Mouse (Mus musculus): ENCODE data around the gene Sln. TPM values are rescaled to one million over a fixed set of nuclear protein-coding genes. Genes with fewer than 3 reads are reported as not detected.

The Sln gene
- 0.14 and 0.20 TPM in 2 replicates for polyA plus RNA-seq (2015; fragmentation: Nextera tagmentation; extraction: Ambion mirVana)

- no peak within 1 kb of the TSS for H3K4me2 ChIP-seq
- H3K27ac ChIP-seq (replicated peaks): no peak within 1 kb of the TSS
- H3K4me3 ChIP-seq: no peak within 1 kb of the TSS
- H3K9ac ChIP-seq: no peak within 1 kb of the TSS
- no peaks in the 10 kb centered on the region for H3K4me1 ChIP-seq (replicated peaks)
- no peaks in the 10 kb centered on the region for H3K36me3 ChIP-seq
- 88% methylated on average over 4 of the region's 4 CpGs for WGBS
- no peaks in the 10 kb centered on the region for H3K27me3 ChIP-seq
- H3K9me3 ChIP-seq: no peaks in the 10 kb centered on the region
- ATAC-seq (ENCODE audit: low FRiP score, low read depth): no peak
These were observed at the start of gene Sln for GRCm38 (mm10) chr9:53849864-53850263. Sln (plus strand) TSS chr9:53850164.

- 93% methylated on average over 7 of the region's 7 CpGs for WGBS
- no peaks in the 10 kb centered on the region for H3K9me3 ChIP-seq
- H3K9ac ChIP-seq: no peak overlapping the region
- no peaks in the 10 kb centered on the region for H3K36me3 ChIP-seq
- no peaks in the 10 kb centered on the region for H3K27me3 ChIP-seq
- H3K4me1 ChIP-seq (replicated peaks): no peaks in the 10 kb centered on the region
- no peak overlapping the region for H3K4me2 ChIP-seq
- H3K4me3 ChIP-seq: no peak overlapping the region
- no peak overlapping the region for H3K27ac ChIP-seq (replicated peaks)
- no peak for ATAC-seq (ENCODE audit: low FRiP score, low read depth)
These were observed 47.0 kb upstream of the Sln start for GRCm38 (mm10) chr9:53802921-53803320.

DNA sequence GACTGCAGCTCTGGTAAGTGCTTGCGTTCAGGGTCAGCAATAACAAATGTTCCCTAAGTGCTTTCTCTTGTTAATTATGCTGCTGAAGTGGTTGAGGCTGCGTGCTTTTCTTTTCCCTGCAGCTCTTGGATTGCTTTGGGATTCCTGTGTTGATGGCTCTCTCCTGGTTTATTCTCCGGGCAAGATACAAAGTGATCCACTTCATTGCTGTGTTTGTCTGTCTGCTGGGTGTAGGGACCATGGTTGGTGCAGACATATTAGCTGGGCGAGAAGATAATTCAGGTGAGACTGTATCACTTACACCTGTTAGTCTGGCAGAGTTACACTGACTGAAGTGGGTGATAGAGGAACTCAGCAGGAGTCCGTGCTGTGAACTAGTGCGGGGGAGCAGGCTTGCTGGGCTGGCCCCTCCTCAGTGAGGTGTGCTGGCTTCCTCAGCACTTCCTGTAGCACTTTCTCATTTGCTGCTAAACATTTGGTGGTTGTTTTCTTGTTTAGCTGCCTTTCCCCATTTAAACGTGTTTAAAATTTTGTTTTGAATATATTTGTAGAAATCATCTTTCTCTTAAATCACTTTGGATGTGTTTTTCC, 43.4 kb upstream of the Sln start:
- H3K4me1 ChIP-seq (replicated peaks): no peaks in the 10 kb centered on the region
- WGBS: 23% methylated on average over 7 of the region's 7 CpGs
- no peak overlapping the region for H3K4me2 ChIP-seq
- no peak for ATAC-seq (ENCODE audit: low FRiP score, low read depth)
- no peak overlapping the region for H3K27ac ChIP-seq (replicated peaks)
- H3K4me3 ChIP-seq: no peak overlapping the region
- H3K36me3 ChIP-seq: no peaks in the 10 kb centered on the region; the same call in 1 of the 2 replicates
- H3K9me3 ChIP-seq: no peaks in the 10 kb centered on the region
- no peak overlapping the region for H3K9ac ChIP-seq
- no peaks in the 10 kb centered on the region for H3K27me3 ChIP-seq

DNA sequence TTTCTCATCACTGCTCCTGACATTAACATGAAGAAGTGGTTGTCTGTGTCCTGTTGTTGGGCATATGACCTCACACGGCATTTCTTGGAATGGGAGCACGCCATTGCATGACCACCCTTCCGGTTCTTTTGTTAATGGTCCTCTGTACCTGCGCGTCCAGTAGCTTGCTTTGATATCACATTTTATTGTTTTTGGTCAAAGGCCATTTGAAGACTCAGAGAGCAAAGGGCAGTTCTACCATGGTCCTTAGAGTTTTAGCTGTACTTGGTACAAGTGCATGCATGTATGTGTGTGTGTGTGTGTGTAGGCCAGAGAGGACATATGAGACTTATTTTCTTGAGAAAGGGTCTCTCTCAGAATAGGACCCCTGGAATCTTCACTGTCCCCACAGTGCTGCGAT, 36.5 kb upstream of the Sln start:
- 94% methylated on average over 6 of the region's 6 CpGs for WGBS
- no peak overlapping the region for H3K27ac ChIP-seq (replicated peaks)
- H3K4me3 ChIP-seq: no peak overlapping the region
- no peaks in the 10 kb centered on the region; the same call in 1 of the 2 replicates for H3K36me3 ChIP-seq
- no peaks in the 10 kb centered on the region for H3K9me3 ChIP-seq
- ATAC-seq (ENCODE audit: low FRiP score, low read depth): no peak
- H3K4me2 ChIP-seq: no peak overlapping the region
- H3K4me1 ChIP-seq (replicated peaks): no peaks in the 10 kb centered on the region
- H3K9ac ChIP-seq: no peak overlapping the region
- no peaks in the 10 kb centered on the region for H3K27me3 ChIP-seq

GRCm38 (mm10) chr9:53818760-53819159, 31.2 kb upstream of the Sln start:
- Histone ChIP-seq H3K27me3 (no peaks in the 10 kb centered on the region), H3K4me2 (no peak overlapping the region)
- 39% methylated on average over 4 of the region's 4 CpGs for WGBS

GRCm38 (mm10) chr9:53825318-53825717, 24.6 kb upstream of the Sln start:
- no peak overlapping the region for H3K4me2 ChIP-seq
- H3K9ac ChIP-seq: no peak overlapping the region
- WGBS: 11% methylated on average over 9 of the region's 9 CpGs

More at GRCm38 (mm10) chr9:53818760-53819159, 31.2 kb upstream of the Sln start:
- Histone ChIP-seq H3K9me3 (no peaks in the 10 kb centered on the region), H3K9ac (no peak overlapping the region), H3K27ac (replicated peaks) (no peak overlapping the region), H3K4me1 (replicated peaks) (no peaks in the 10 kb centered on the region), H3K4me3 (no peak overlapping the region), H3K36me3 (no peaks in the 10 kb centered on the region)
- ATAC-seq (ENCODE audit: low FRiP score, low read depth): no peak

DNA sequence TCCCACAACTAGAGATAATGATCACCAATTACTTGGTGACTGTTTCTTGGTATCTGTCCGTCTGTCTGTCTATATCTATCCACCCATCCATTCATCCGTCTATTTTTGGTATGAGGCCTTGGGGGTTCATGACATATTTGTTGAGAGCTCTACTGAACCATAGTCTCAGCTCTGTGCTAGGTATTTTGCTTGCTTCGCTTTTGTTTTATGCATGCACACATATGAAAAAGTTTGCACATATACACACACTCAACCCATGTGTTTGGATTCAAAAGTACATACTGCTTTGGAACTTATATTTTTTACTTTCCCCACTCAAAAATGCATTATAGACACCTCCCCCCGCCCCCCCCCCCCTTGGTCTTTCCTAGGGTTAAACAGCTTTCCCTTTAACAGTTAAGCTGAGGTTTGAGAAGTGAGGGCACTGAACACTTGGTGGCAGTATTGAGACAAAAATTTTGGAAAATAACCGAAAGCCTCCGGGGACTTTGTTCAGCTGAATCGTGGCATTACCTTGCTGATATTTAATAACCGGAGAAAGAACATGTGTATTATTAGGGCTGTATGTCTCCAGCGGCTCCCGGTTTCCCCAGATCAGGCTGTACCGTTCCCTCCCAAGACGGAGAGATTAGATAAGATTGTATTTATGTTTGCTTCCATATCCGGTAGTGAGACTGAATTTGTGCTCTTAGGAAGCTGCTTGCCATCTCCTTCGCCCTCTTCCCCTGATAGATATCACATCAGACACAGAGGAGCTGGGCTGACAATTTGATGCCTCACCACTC, 20.7 kb upstream of the Sln start:
- no peaks in the 10 kb centered on the region for H3K27me3 ChIP-seq
- peaks cover 4% of the 10 kb centered on the region; the same call in 1 of the 2 replicates for H3K4me1 ChIP-seq (replicated peaks)
- WGBS: 16% methylated on average over 14 of the region's 14 CpGs
- peak overlapping the region; percentile 64 for H3K4me2 ChIP-seq
- H3K9me3 ChIP-seq: no peaks in the 10 kb centered on the region
- ATAC-seq (ENCODE audit: low FRiP score, low read depth): peak; percentile 74
- peak overlapping the region; percentile 57 for H3K9ac ChIP-seq
- H3K36me3 ChIP-seq: no peaks in the 10 kb centered on the region
- peak overlapping the region; percentile 81 for H3K27ac ChIP-seq (replicated peaks)
- H3K4me3 ChIP-seq: peak overlapping the region; percentile 45

More at GRCm38 (mm10) chr9:53825318-53825717, 24.6 kb upstream of the Sln start:
- H3K27me3 ChIP-seq: no peaks in the 10 kb centered on the region
- H3K9me3 ChIP-seq: no peaks in the 10 kb centered on the region
- no peak overlapping the region for H3K27ac ChIP-seq (replicated peaks)
- H3K4me1 ChIP-seq (replicated peaks): peaks cover 4% of the 10 kb centered on the region; the same call in 1 of the 2 replicates
- H3K36me3 ChIP-seq: no peaks in the 10 kb centered on the region
- no peak overlapping the region for H3K4me3 ChIP-seq
- ATAC-seq (ENCODE audit: low FRiP score, low read depth): no peak

DNA sequence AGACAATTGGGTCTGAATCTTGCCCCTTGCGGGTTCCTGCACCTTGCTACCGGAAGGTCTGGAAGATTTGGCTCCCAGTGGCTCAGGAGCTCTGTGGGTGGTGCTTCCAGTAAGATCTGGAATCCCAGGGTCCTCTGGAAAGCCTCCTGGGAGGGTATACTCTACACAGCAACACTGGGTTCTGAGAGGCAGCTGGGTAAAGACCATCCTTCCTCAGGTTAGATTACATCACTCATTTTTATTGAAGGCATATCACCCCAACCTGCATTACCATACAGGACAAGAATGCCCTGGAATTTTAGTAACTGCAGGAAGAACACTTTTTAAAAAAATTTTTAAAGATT, 20.1 kb upstream of the Sln start:
- Histone ChIP-seq H3K36me3 (no peaks in the 10 kb centered on the region), H3K27me3 (no peaks in the 10 kb centered on the region), H3K4me2 (peak overlapping the region; percentile 64), H3K27ac (replicated peaks) (peak overlapping the region; percentile 81), H3K9ac (peak overlapping the region; percentile 57), H3K9me3 (no peaks in the 10 kb centered on the region), H3K4me3 (peak overlapping the region; percentile 45), H3K4me1 (replicated peaks) (peaks cover 4% of the 10 kb centered on the region; the same call in 1 of the 2 replicates)
- 36% methylated on average over 2 of the region's 2 CpGs for WGBS
- peak; percentile 73 for ATAC-seq (ENCODE audit: low FRiP score, low read depth)

- no peak overlapping the region for H3K4me2 ChIP-seq
- no peaks in the 10 kb centered on the region for H3K36me3 ChIP-seq
- 76% methylated on average over 3 of the region's 3 CpGs for WGBS
- H3K4me3 ChIP-seq: no peak overlapping the region
- H3K4me1 ChIP-seq (replicated peaks): no peaks in the 10 kb centered on the region
- no peaks in the 10 kb centered on the region for H3K27me3 ChIP-seq
- no peak overlapping the region for H3K27ac ChIP-seq (replicated peaks)
- H3K9ac ChIP-seq: no peak overlapping the region
- no peaks in the 10 kb centered on the region for H3K9me3 ChIP-seq
- ATAC-seq (ENCODE audit: low FRiP score, low read depth): no peak
These were observed 14.9 kb upstream of the Sln start for GRCm38 (mm10) chr9:53835039-53835438.

DNA sequence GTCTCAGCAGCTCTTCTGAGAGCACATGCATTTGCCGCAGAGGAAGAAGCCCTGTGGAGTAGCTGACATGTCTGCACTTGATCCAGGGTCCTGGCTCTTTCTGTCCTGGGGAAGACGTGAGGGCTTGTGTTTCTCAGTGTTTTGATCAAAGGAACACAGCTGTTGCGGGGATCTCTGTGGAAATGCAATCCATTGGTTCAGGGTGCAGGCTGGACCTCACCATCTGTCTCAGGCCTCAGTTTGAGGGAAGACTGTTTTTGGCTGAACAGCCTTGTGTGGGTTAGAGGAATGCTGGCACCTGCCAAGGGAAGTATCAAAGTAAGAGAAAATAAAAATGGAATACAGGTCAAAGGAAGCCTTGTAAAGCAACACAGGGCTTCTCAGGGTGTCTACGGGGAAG, 14.0 kb upstream of the Sln start:
- H3K4me3 ChIP-seq: no peak overlapping the region
- ATAC-seq (ENCODE audit: low FRiP score, low read depth): no peak
- H3K9me3 ChIP-seq: no peaks in the 10 kb centered on the region
- no peak overlapping the region for H3K4me2 ChIP-seq
- no peaks in the 10 kb centered on the region for H3K4me1 ChIP-seq (replicated peaks)
- H3K36me3 ChIP-seq: no peaks in the 10 kb centered on the region
- no peak overlapping the region for H3K27ac ChIP-seq (replicated peaks)
- H3K27me3 ChIP-seq: no peaks in the 10 kb centered on the region
- 73% methylated on average over 4 of the region's 4 CpGs for WGBS
- no peak overlapping the region for H3K9ac ChIP-seq

DNA sequence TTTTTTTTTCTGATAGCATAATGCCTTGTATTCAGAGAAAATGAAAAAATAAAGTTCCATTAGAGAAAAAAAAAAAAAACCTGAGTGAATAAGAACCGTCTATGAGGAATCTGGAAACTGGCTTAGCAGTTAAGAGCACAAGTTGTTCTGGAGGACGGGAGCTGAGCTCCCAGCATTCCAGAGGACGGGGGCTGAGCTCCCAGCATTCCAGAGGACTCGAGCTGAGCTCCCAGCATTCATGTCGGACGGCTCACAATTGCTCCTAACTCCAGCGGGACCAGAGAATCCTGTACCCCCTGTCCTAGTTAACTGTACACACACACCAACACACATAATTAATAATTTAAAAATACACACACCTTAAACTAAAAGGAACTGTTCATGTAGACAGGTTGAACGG, 11.1 kb upstream of the Sln start:
- no peaks in the 10 kb centered on the region for H3K36me3 ChIP-seq
- H3K27me3 ChIP-seq: no peaks in the 10 kb centered on the region
- H3K9ac ChIP-seq: no peak overlapping the region
- H3K9me3 ChIP-seq: no peaks in the 10 kb centered on the region
- H3K4me3 ChIP-seq: no peak overlapping the region
- no peak for ATAC-seq (ENCODE audit: low FRiP score, low read depth)
- no peak overlapping the region for H3K4me2 ChIP-seq
- H3K4me1 ChIP-seq (replicated peaks): no peaks in the 10 kb centered on the region
- WGBS: 78% methylated on average over 8 of the region's 8 CpGs
- no peak overlapping the region for H3K27ac ChIP-seq (replicated peaks)

DNA sequence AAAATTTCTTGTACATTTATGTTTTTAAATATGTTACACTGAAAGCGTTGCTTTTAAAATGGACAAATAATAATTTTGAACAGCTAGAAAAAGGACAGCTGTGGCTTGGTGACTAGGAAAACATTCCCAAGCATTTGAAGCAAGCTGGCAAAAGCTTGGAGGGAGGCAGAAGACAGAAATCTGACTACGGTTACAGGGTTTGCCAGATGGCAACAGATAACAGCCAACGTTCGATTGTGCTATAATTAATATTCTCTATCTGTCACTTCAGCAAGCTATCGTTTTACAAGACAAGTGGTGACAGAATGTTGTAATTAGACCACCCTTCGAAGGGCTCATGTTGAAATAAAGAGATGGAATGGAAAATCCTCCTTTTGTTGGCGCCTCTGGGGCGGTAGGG, 1.4 kb upstream of the Sln start:
- Histone ChIP-seq H3K4me1 (replicated peaks) (no peaks in the 10 kb centered on the region), H3K9me3 (no peaks in the 10 kb centered on the region), H3K27me3 (no peaks in the 10 kb centered on the region), H3K27ac (replicated peaks) (no peak overlapping the region), H3K4me3 (no peak overlapping the region), H3K4me2 (no peak overlapping the region), H3K36me3 (no peaks in the 10 kb centered on the region), H3K9ac (no peak overlapping the region)
- no peak for ATAC-seq (ENCODE audit: low FRiP score, low read depth)
- WGBS: 68% methylated on average over 8 of the region's 8 CpGs
